8 mouse cellular contexts compared by ENCODE assay signal in genomic region chr1:87620211-87620668, GRCm38 (mm10). TPM values are rescaled to one million over a fixed set of nuclear protein-coding genes. Genes with fewer than 3 reads are reported as not detected.
DNase-seq lines count a peak whose midpoint lies in the region; ATAC-seq and TF ChIP-seq lines count a peak whose summit lies in the region.

Gene Inpp5d, plus strand, starts transcription at chr1:87620312.

- H3K36me3 ChIP-seq in heart, adult 2 months (ENCODE audit: control insufficient read depth, insufficient read depth, low read length), result no peaks in the 10 kb centered on the region
- H3K36me3 ChIP-seq in kidney, postnatal 0 days (ENCODE audit: insufficient read depth, low read length), result no peaks in the 10 kb centered on the region
- no peaks in the 10 kb centered on the region for H3K36me3 ChIP-seq in liver, embryonic 14.5 days (replicated peaks; ENCODE audit: control insufficient read depth, insufficient read depth, low read depth)

- H3K27ac ChIP-seq in heart, adult 2 months, result peak within 1 kb of the TSS; percentile 82
- peak within 1 kb of the TSS; percentile 72 for H3K27ac ChIP-seq in kidney, postnatal 0 days
- peak within 1 kb of the TSS; percentile 10 for H3K27ac ChIP-seq in liver, embryonic 14.5 days

- H3K9me3 ChIP-seq in kidney, postnatal 0 days (replicated peaks; ENCODE audit: low read length), result no peaks in the 10 kb centered on the region
- H3K9me3 ChIP-seq in liver, embryonic 14.5 days (ENCODE audit: control insufficient read depth, low read length), result no peaks in the 10 kb centered on the region

- no peak for TF ChIP-seq CTCF in heart, adult 2 months (IDR thresholded peaks at IDR 0.05)
- TF ChIP-seq CTCF in kidney, postnatal 0 days (IDR thresholded peaks at IDR 0.05; ENCODE audit: low read depth), result no peak
- TF ChIP-seq CTCF in liver, embryonic 14.5 days (IDR thresholded peaks at IDR 0.05; ENCODE audit: low read depth), result no peak

- TF ChIP-seq EP300 in heart, adult 2 months (IDR thresholded peaks at IDR 0.05; ENCODE audit: insufficient read depth, low read depth, low read length), result no peak
- no peak for TF ChIP-seq EP300 in liver, embryonic 14.5 days (IDR thresholded peaks at IDR 0.05; ENCODE audit: low read depth)

- peak; percentile 92 for DNase-seq in A20 (ENCODE audit: low read depth, low spot score)
- DNase-seq in T-cell, adult 2 months (ENCODE audit: low spot score), result peak; percentile 71
- peak; percentile 67 to 71 for DNase-seq in heart, adult 2 months
- DNase-seq in kidney, postnatal 0 days (ENCODE audit: low spot score), result peak; percentile 35
- DNase-seq in liver, embryonic 14.5 days (ENCODE audit: low read depth in 3 of 3, low spot score in 3 of 3), result no peak
- DNase-seq in spleen, adult 18-20 months, result peak; percentile 59 to 67
- no peak for DNase-seq in ovary, adult 18-20 months (ENCODE audit: low spot score)
- no peak for DNase-seq in ovary, postnatal 10 days (ENCODE audit: low spot score)

- peak within 1 kb of the TSS; percentile 64 for H3K9ac ChIP-seq in heart, adult 2 months (ENCODE audit: low read depth, low read length)
- H3K9ac ChIP-seq in kidney, postnatal 0 days (ENCODE audit: low read depth, low read length), result peak within 1 kb of the TSS; percentile 51; the same call in 1 of the 2 replicates
- peak within 1 kb of the TSS; percentile 63 for H3K9ac ChIP-seq in liver, embryonic 14.5 days (replicated peaks)

- peak within 1 kb of the TSS; percentile 45 for H3K4me2 ChIP-seq in kidney, postnatal 0 days (ENCODE audit: low read length)
- peak within 1 kb of the TSS; percentile 72 for H3K4me2 ChIP-seq in liver, embryonic 14.5 days (ENCODE audit: low read depth)

- intact Hi-C loops in heart, adult 2 months (cut with DNase I), result loop anchor here (2.0 kb wide), 1 partner anchor 41 kb away; no protein-coding TSS in a partner anchor

- peak; percentile 43; the same call in 1 of the 2 replicates for ATAC-seq in kidney, postnatal 0 days (replicated peaks; ENCODE audit: low FRiP score, low read depth)
- ATAC-seq in liver, embryonic 14.5 days (ENCODE audit: insufficient read depth), result peak; percentile 66

- 38% methylated on average over 12 of the region's 12 CpGs for WGBS in heart, adult 2 months
- 78% methylated on average over 12 of the region's 12 CpGs for WGBS in kidney, postnatal 0 days
- 8% methylated on average over 12 of the region's 12 CpGs for WGBS in liver, embryonic 14.5 days (ENCODE audit: insufficient replicate concordance)

- peak; percentile 70 for TF ChIP-seq POLR2A in heart, adult 2 months (IDR thresholded peaks at IDR 0.05; ENCODE audit: insufficient read depth, low read depth, low read length)

- peaks cover 5% of the 10 kb centered on the region for H3K4me1 ChIP-seq in heart, adult 2 months (ENCODE audit: control insufficient read depth, insufficient read depth, low read length)
- H3K4me1 ChIP-seq in kidney, postnatal 0 days (replicated peaks; ENCODE audit: insufficient read depth, low read length), result no peaks in the 10 kb centered on the region
- peaks cover 20 to 43% of the 10 kb centered on the region in 2 experiments for H3K4me1 ChIP-seq in liver, embryonic 14.5 days (replicated peaks; ENCODE audit: control insufficient read depth in 2 of 2, insufficient read depth in 2 of 2, low read length in 1 of 2)

- H3K27me3 ChIP-seq in heart, adult 2 months (ENCODE audit: control insufficient read depth, insufficient read depth, low read length), result no peaks in the 10 kb centered on the region
- no peaks in the 10 kb centered on the region for H3K27me3 ChIP-seq in kidney, postnatal 0 days (ENCODE audit: insufficient read depth, low read length)
- no peaks in the 10 kb centered on the region for H3K27me3 ChIP-seq in liver, embryonic 14.5 days (ENCODE audit: control insufficient read depth, insufficient read depth, low read length)

- peak within 1 kb of the TSS; percentile 62 for H3K4me3 ChIP-seq in heart, adult 2 months
- H3K4me3 ChIP-seq in kidney, postnatal 0 days (replicated peaks; ENCODE audit: low read depth, low read length), result peak within 1 kb of the TSS; percentile 20; the same call in 1 of the 2 replicates
- H3K4me3 ChIP-seq in liver, embryonic 14.5 days (ENCODE audit: insufficient read depth in 1 of 2, low read depth in 2 of 2, low read length in 2 of 2), result peak within 1 kb of the TSS; percentile 55 to 65

- H3K79me2 ChIP-seq in heart, adult 2 months (replicated peaks; ENCODE audit: control insufficient read depth, insufficient read depth, low read length), result no peaks in the 10 kb centered on the region

RNA-seq across cellular contexts. Expression of gene Inpp5d, which starts in this region (rescaled TPM):
- 10 to 100 TPM; 13.2 to 13.8 TPM for total RNA-seq in heart, adult 2 months (2021)
- 8.4 and 13.5 TPM in 2 replicates for polyA plus RNA-seq in heart, adult 2 months (2012; rRNA removed)
- polyA plus RNA-seq in kidney, postnatal 0 days (2015; fragmentation: Nextera tagmentation; extraction: Ambion mirVana), result 4.0 and 6.6 TPM in 2 replicates
- polyA plus RNA-seq in liver, embryonic 14.5 days (2012; rRNA removed), result 5.7 and 9.3 TPM in 2 replicates
- polyA plus RNA-seq in liver, embryonic 14.5 days (2014; fragmentation: Nextera tagmentation; extraction: Ambion mirVana), result 11.1 and 13.0 TPM in 2 replicates

Comparison
In these comparisons a context has a peak if more than half of its experiments do, and no peak if none do; other contexts are left out.
1. DNase-seq: peak in A20 (single experiment), T-cell, adult 2 months (single experiment), heart, adult 2 months (2 of 2), kidney, postnatal 0 days (single experiment) and spleen, adult 18-20 months (2 of 2); none in liver, embryonic 14.5 days (0 of 3), ovary, adult 18-20 months (single experiment) and ovary, postnatal 10 days (single experiment).
2. H3K27ac ChIP-seq: peak in every context shown above with its lines; median percentile 82 in heart, adult 2 months; 72 in kidney, postnatal 0 days; 10 in liver, embryonic 14.5 days.
3. Peak in every context shown above with its lines, with median percentiles within 50 percentile points of each other: H3K4me3 ChIP-seq and H3K9ac ChIP-seq.